ENCODE assay signal across 16 mouse cellular contexts in the genomic region with DNA sequence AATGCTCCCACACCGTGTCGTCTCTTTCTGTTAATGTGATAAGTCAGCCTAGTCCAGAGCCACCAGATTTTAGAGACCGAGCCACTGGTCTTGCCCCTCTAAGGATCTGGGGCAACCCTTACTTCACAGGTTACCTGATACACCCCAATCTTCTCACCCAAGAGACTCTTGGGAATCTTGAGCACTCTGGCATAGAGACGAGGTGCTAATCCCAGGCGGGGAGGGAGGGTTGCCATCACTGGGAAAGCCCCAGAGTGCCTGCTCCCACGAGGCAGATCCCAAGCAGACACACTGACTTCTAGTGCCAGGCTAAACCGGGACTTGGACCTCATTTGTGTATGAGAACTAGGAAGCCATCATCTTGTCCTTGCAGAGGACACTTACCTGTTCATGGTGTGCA.
DNase-seq lines count a peak whose midpoint lies in the region; ATAC-seq and TF ChIP-seq lines count a peak whose summit lies in the region.
"Had no signal": no experiment of that assay in that cellular context is flagged by ENCODE, and none has a peak within 500 bp of the region (broad histone marks: within the 10 kb centered on the region; RNA-seq: fewer than 3 reads in every experiment).

No protein-coding gene starts in this region.

- TF ChIP-seq EP300 in lung, postnatal 0 days (IDR thresholded peaks at IDR 0.05), result no peak

- no peak overlapping the region for H3K27ac ChIP-seq in forebrain, embryonic 13.5 days
- H3K27ac ChIP-seq in hindbrain, embryonic 15.5 days (replicated peaks), result no peak overlapping the region
- H3K27ac ChIP-seq in midbrain, postnatal 0 days (ENCODE audit: low read depth, low read length), result no peak overlapping the region
- no peak overlapping the region for H3K27ac ChIP-seq in lung, postnatal 0 days (ENCODE audit: low read length)
- H3K27ac ChIP-seq: heart, embryonic 10.5 days; layer of hippocampus, adult 2 months; lung, embryonic 15.5 days; stomach, embryonic 15.5 days had no signal

- peaks cover 15% of the 10 kb centered on the region for H3K4me1 ChIP-seq in forebrain, embryonic 13.5 days
- H3K4me1 ChIP-seq in hindbrain, embryonic 15.5 days (replicated peaks), result peaks cover 7% of the 10 kb centered on the region; the same call in 1 of the 2 replicates
- 0 out of 2 replicates have a peak, but pooled peaks cover 3% of the 10 kb centered on the region for H3K4me1 ChIP-seq in midbrain, postnatal 0 days (ENCODE audit: insufficient read depth, low read length)
- no peaks in the 10 kb centered on the region for H3K4me1 ChIP-seq in lung, postnatal 0 days (ENCODE audit: insufficient read depth, low read depth, low read length)
- H3K4me1 ChIP-seq: lung, embryonic 15.5 days had no signal

- H3K27me3 ChIP-seq in forebrain, embryonic 13.5 days, result peaks cover 9% of the 10 kb centered on the region; the same call in 1 of the 2 replicates
- no peaks in the 10 kb centered on the region for H3K27me3 ChIP-seq in hindbrain, embryonic 15.5 days
- H3K27me3 ChIP-seq in midbrain, postnatal 0 days (ENCODE audit: insufficient read depth, low read length), result no peaks in the 10 kb centered on the region
- no peaks in the 10 kb centered on the region for H3K27me3 ChIP-seq in lung, postnatal 0 days (replicated peaks; ENCODE audit: insufficient read depth, low read length)
- H3K27me3 ChIP-seq: lung, embryonic 15.5 days; stomach, embryonic 15.5 days had no signal

- DNase-seq in frontal cortex, postnatal 36 days (ENCODE audit: low spot score in 2 of 2), result no peak
- no peak for DNase-seq in midbrain, postnatal 0 days (ENCODE audit: low spot score)
- DNase-seq in lung, postnatal 0 days (ENCODE audit: low spot score), result no peak
- no peak for DNase-seq in layer of hippocampus, postnatal 25 days (ENCODE audit: extremely low spot score in 1 of 2, low spot score in 1 of 2)
- no peak for DNase-seq in left cerebral cortex, postnatal 14 days (ENCODE audit: low spot score in 2 of 2)
- DNase-seq: cerebellum, adult 9-11 months; gastrocnemius, postnatal 14 days; liver; thymus, postnatal 25 days had no signal

- H3K36me3 ChIP-seq in forebrain, embryonic 13.5 days (ENCODE audit: poor library complexity, severe bottlenecking), result no peaks in the 10 kb centered on the region
- H3K36me3 ChIP-seq in hindbrain, embryonic 15.5 days, result no peaks in the 10 kb centered on the region
- H3K36me3 ChIP-seq in midbrain, postnatal 0 days (ENCODE audit: insufficient read depth, low read length), result no peaks in the 10 kb centered on the region
- no peaks in the 10 kb centered on the region for H3K36me3 ChIP-seq in lung, postnatal 0 days (ENCODE audit: insufficient read depth, low read length)
- H3K36me3 ChIP-seq: lung, embryonic 15.5 days; stomach, embryonic 15.5 days had no signal

- TF ChIP-seq CTCF in midbrain, postnatal 0 days (IDR thresholded peaks at IDR 0.05), result no peak
- no peak for TF ChIP-seq CTCF in lung, postnatal 0 days (IDR thresholded peaks at IDR 0.05)

- H3K4me2 ChIP-seq in forebrain, embryonic 13.5 days, result peak overlapping the region; percentile 52
- H3K4me2 ChIP-seq in hindbrain, embryonic 15.5 days, result peak overlapping the region; percentile 36
- 0 out of 2 replicates have a peak overlapping the region, but pooled peaks have one; percentile 20 for H3K4me2 ChIP-seq in midbrain, postnatal 0 days (ENCODE audit: low read depth, low read length, poor library complexity, severe bottlenecking)
- H3K4me2 ChIP-seq in lung, postnatal 0 days (replicated peaks; ENCODE audit: low read depth, low read length), result no peak overlapping the region
- H3K4me2 ChIP-seq: lung, embryonic 15.5 days; stomach, embryonic 15.5 days had no signal

- 22% methylated on average over 7 of the region's 7 CpGs for WGBS in forebrain, embryonic 13.5 days
- WGBS in hindbrain, embryonic 15.5 days, result 30% methylated on average over 7 of the region's 7 CpGs
- whole genome bisulfite sequencing in midbrain, postnatal 0 days, result 20% methylated on average over 7 of the region's 7 CpGs
- 54% methylated on average over 7 of the region's 7 CpGs for WGBS in lung, postnatal 0 days

- no peak overlapping the region for H3K4me3 ChIP-seq in forebrain, embryonic 13.5 days
- no peak overlapping the region for H3K4me3 ChIP-seq in hindbrain, embryonic 15.5 days
- H3K4me3 ChIP-seq in midbrain, postnatal 0 days (ENCODE audit: low read depth, low read length), result 0 out of 2 replicates have a peak overlapping the region, but pooled peaks have one; percentile 12
- H3K4me3 ChIP-seq in lung, postnatal 0 days (ENCODE audit: low read depth, low read length), result no peak overlapping the region
- H3K4me3 ChIP-seq: heart, embryonic 10.5 days; layer of hippocampus, adult 2 months; lung, embryonic 15.5 days; stomach, embryonic 15.5 days had no signal

- H3K9me3 ChIP-seq in forebrain, embryonic 13.5 days (replicated peaks), result no peaks in the 10 kb centered on the region
- H3K9me3 ChIP-seq in hindbrain, embryonic 15.5 days, result no peaks in the 10 kb centered on the region
- no peaks in the 10 kb centered on the region for H3K9me3 ChIP-seq in midbrain, postnatal 0 days (ENCODE audit: low read length)
- no peaks in the 10 kb centered on the region for H3K9me3 ChIP-seq in lung, postnatal 0 days (ENCODE audit: low read length)
- H3K9me3 ChIP-seq: heart, embryonic 10.5 days; lung, embryonic 15.5 days; stomach, embryonic 15.5 days had no signal

- intact Hi-C loops in left cerebral cortex, postnatal 14 days (cut with DNase I), result no loop called here

- H3K9ac ChIP-seq in forebrain, embryonic 13.5 days, result no peak overlapping the region; the same call in 1 of the 2 replicates
- H3K9ac ChIP-seq in hindbrain, embryonic 15.5 days, result no peak overlapping the region
- H3K9ac ChIP-seq in midbrain, postnatal 0 days (replicated peaks; ENCODE audit: low read length, poor library complexity, severe bottlenecking), result no peak overlapping the region
- H3K9ac ChIP-seq in lung, postnatal 0 days (replicated peaks; ENCODE audit: low read depth), result no peak overlapping the region
- H3K9ac ChIP-seq: lung, embryonic 15.5 days; stomach, embryonic 15.5 days had no signal

- 0 out of 2 replicates have a peak, but pooled peaks have one; percentile 31 for ATAC-seq in frontal cortex, adult (ENCODE audit: low TSS enrichment)
- no peak for ATAC-seq in forebrain, embryonic 13.5 days
- ATAC-seq in hindbrain, embryonic 15.5 days (ENCODE audit: low FRiP score, low read depth), result peak; percentile 35; the same call in 1 of the 2 replicates
- no peak for ATAC-seq in midbrain, postnatal 0 days (ENCODE audit: low FRiP score)
- ATAC-seq in lung, postnatal 0 days, result no peak

Comparison
In these comparisons a context has a peak if more than half of its experiments do, and no peak if none do; other contexts are left out.
1. ATAC-seq: peak in frontal cortex, adult (single experiment) and hindbrain, embryonic 15.5 days (single experiment); none in forebrain, embryonic 13.5 days (single experiment), midbrain, postnatal 0 days (single experiment) and lung, postnatal 0 days (single experiment).